Mouse (Mus musculus) hindbrain, embryonic 15.5 days (tissue): Measurements from ENCODE around the gene Fbxw9. TPM values are rescaled to one million over a fixed set of nuclear protein-coding genes. Genes with fewer than 3 reads are reported as not detected.
A peak's percentile ranks its signal among the peaks of the same experiment; 100 is the strongest.

Experiments
- ATAC-seq: fragments of 200-750 bp; cut with Nextera tagmentation; 2 replicates; pipeline ENCODE4 v1.8.0; 2017; ENCODE audit warnings: low read depth, moderate number of reproducible peaks, moderate TSS enrichment; ENCODE audit not compliant: low FRiP score
- H3K27ac ChIP-seq: fragments of 300-500 bp; sonication (generic); replicated peaks from 2 replicates; pipeline ENCODE4 v1.5.1; 2015; ENCODE audit warnings: mild to moderate bottlenecking, inconsistent platforms
- H3K27me3 ChIP-seq: fragments of 300-500 bp; sonication (generic); 2 replicates; pipeline ENCODE4 v1.6.1; 2015; ENCODE audit warnings: control low read depth, inconsistent platforms
- H3K36me3 ChIP-seq: fragments of 300-500 bp; sonication (generic); 2 replicates; pipeline ENCODE4 v1.6.1; 2015; ENCODE audit warnings: control low read depth, inconsistent platforms
- H3K4me1 ChIP-seq: fragments of 300-500 bp; sonication (generic); replicated peaks from 2 replicates; pipeline ENCODE4 v1.6.1; 2015; ENCODE audit warnings: control low read depth, inconsistent platforms
- H3K4me2 ChIP-seq: fragments of 300-500 bp; sonication (generic); 2 replicates; pipeline ENCODE4 v1.6.1; 2015; ENCODE audit warnings: moderate library complexity, mild to moderate bottlenecking, inconsistent platforms
- H3K4me3 ChIP-seq: fragments of 300-500 bp; sonication (generic); 2 replicates; pipeline ENCODE4 v1.5.1; 2015; ENCODE audit warnings: mild to moderate bottlenecking, inconsistent platforms
- H3K9ac ChIP-seq: fragments of 300-500 bp; sonication (generic); 2 replicates; pipeline ENCODE4 v1.6.1; 2015; ENCODE audit warnings: inconsistent platforms
- H3K9me3 ChIP-seq: fragments of 300-500 bp; sonication (generic); 2 replicates; pipeline ENCODE4 v1.6.1; 2016; ENCODE audit warnings: control low read depth, inconsistent platforms
- WGBS: fragments of 180-500 bp; shearing (Covaris S2); methylation state at CpG from one replicate; pipeline ENCODE4 v1.1.7; 2015; 5-methylcytosine and 5-hydroxymethylcytosine counted together
- polyA plus RNA-seq: library from polyadenylated mRNA; unstranded; fragments of >200 nt; fragmentation: Nextera tagmentation; extraction: Ambion mirVana; gene quantifications from 2 replicates; pipeline ENCODE4 v1.2.1, GENCODE M21; 2015

Fbxw9 gene
- polyA plus RNA-seq, 1 experiment from 2014 or later, result 76.1 TPM

GRCm38 (mm10) chr8:85027922-85028321 lies 31.9 kb upstream of the Fbxw9 start:
- WGBS, result 19% methylated on average over 2 of the region's 2 CpGs
- Histone ChIP-seq H3K27ac (no peak overlapping the region), H3K27me3 (no peaks in the 10 kb centered on the region), H3K4me1 (peaks cover 41% of the 10 kb centered on the region), H3K36me3 (peaks cover 41% of the 10 kb centered on the region), H3K4me3 (peak overlapping the region; percentile 98), H3K9ac (peak overlapping the region; percentile 99), H3K4me2 (peak overlapping the region; percentile 90), H3K9me3 (no peaks in the 10 kb centered on the region)
- ATAC-seq, result no peak

GRCm38 (mm10) chr8:85029271-85029670 lies 30.6 kb upstream of the Fbxw9 start:
- Histone ChIP-seq H3K4me1 (peaks cover 34% of the 10 kb centered on the region), H3K4me3 (peak overlapping the region; percentile 98; the same call in 1 of the 2 replicates), H3K27me3 (no peaks in the 10 kb centered on the region), H3K4me2 (peak overlapping the region; percentile 90; the same call in 1 of the 2 replicates), H3K9ac (no peak overlapping the region), H3K36me3 (peaks cover 35% of the 10 kb centered on the region), H3K9me3 (no peaks in the 10 kb centered on the region), H3K27ac (no peak overlapping the region)
- WGBS, result 92% methylated on average over 14 of the region's 14 CpGs
- no peak for ATAC-seq

GRCm38 (mm10) chr8:85032622-85033311 lies 27.1 kb upstream of the Fbxw9 start:
- H3K27ac ChIP-seq, result no peak overlapping the region
- no peak overlapping the region for H3K9ac ChIP-seq
- no peak overlapping the region for H3K4me3 ChIP-seq
- ATAC-seq, result no peak
- no peaks in the 10 kb centered on the region for H3K27me3 ChIP-seq
- H3K4me2 ChIP-seq, result no peak overlapping the region
- H3K9me3 ChIP-seq, result no peaks in the 10 kb centered on the region
- H3K36me3 ChIP-seq, result peaks cover 35% of the 10 kb centered on the region
- peaks cover 32% of the 10 kb centered on the region for H3K4me1 ChIP-seq
- WGBS, result 91% methylated on average over 4 of the region's 4 CpGs

- Histone ChIP-seq H3K9me3 (no peaks in the 10 kb centered on the region), H3K27ac (no peak overlapping the region), H3K9ac (no peak overlapping the region), H3K4me3 (no peak overlapping the region), H3K36me3 (peaks cover 35% of the 10 kb centered on the region), H3K27me3 (no peaks in the 10 kb centered on the region), H3K4me2 (no peak overlapping the region; the same call in 1 of the 2 replicates), H3K4me1 (peaks cover 32% of the 10 kb centered on the region)
- WGBS, result 52% methylated on average over 1 of the region's 1 CpGs
- no peak for ATAC-seq
Measured at GRCm38 (mm10) chr8:85033867-85034266, 26.0 kb upstream of the Fbxw9 start.

- ATAC-seq, result no peak
- 7% methylated on average over 13 of the region's 13 CpGs for WGBS
Measured at GRCm38 (mm10) chr8:85034764-85035163, 25.1 kb upstream of the Fbxw9 start.

GRCm38 (mm10) chr8:85035165-85035727 lies 24.6 kb upstream of the Fbxw9 start:
- H3K27me3 ChIP-seq, result no peaks in the 10 kb centered on the region
- peak overlapping the region; percentile 87 for H3K4me3 ChIP-seq
- H3K4me1 ChIP-seq, result peaks cover 33% of the 10 kb centered on the region
- H3K36me3 ChIP-seq, result peaks cover 28% of the 10 kb centered on the region
- ATAC-seq, result no peak
- H3K27ac ChIP-seq, result peak overlapping the region; percentile 99; the same call in 1 of the 2 replicates
- 6% methylated on average over 12 of the region's 12 CpGs for WGBS
- H3K9ac ChIP-seq, result peak overlapping the region; percentile 90
- no peaks in the 10 kb centered on the region for H3K9me3 ChIP-seq
- peak overlapping the region; percentile 94 for H3K4me2 ChIP-seq

More at GRCm38 (mm10) chr8:85034764-85035163, 25.1 kb upstream of the Fbxw9 start:
- H3K27me3 ChIP-seq, result no peaks in the 10 kb centered on the region
- H3K4me1 ChIP-seq, result peaks cover 33% of the 10 kb centered on the region
- peak overlapping the region; percentile 87 for H3K4me3 ChIP-seq
- peak overlapping the region; percentile 94 for H3K4me2 ChIP-seq
- no peak overlapping the region for H3K9ac ChIP-seq
- peaks cover 33% of the 10 kb centered on the region for H3K36me3 ChIP-seq
- no peaks in the 10 kb centered on the region for H3K9me3 ChIP-seq
- no peak overlapping the region for H3K27ac ChIP-seq

GRCm38 (mm10) chr8:85035728-85036310 lies 24.0 kb upstream of the Fbxw9 start:
- Histone ChIP-seq H3K27ac (peak overlapping the region; percentile 99), H3K27me3 (no peaks in the 10 kb centered on the region), H3K9me3 (no peaks in the 10 kb centered on the region), H3K4me2 (peak overlapping the region; percentile 94), H3K4me3 (peak overlapping the region; percentile 87), H3K9ac (peak overlapping the region; percentile 90), H3K36me3 (peaks cover 28% of the 10 kb centered on the region), H3K4me1 (peaks cover 36% of the 10 kb centered on the region)
- 1% methylated on average over 15 of the region's 15 CpGs for WGBS
- ATAC-seq, result no peak

- 0% methylated on average over 9 of the region's 9 CpGs for WGBS
- ATAC-seq, result peak; percentile 59
Measured at GRCm38 (mm10) chr8:85036381-85036717, 23.5 kb upstream of the Fbxw9 start.

GRCm38 (mm10) chr8:85036718-85037365 lies 23.0 kb upstream of the Fbxw9 start, which contains the start of gene Tnpo2:
TSS of gene Tnpo2 (plus strand) at chr8:85036915.
- Histone ChIP-seq H3K9ac (peak within 1 kb of the TSS; percentile 90), H3K4me2 (peak within 1 kb of the TSS; percentile 94), H3K9me3 (no peaks in the 10 kb centered on the region), H3K4me3 (peak within 1 kb of the TSS; percentile 87), H3K27me3 (no peaks in the 10 kb centered on the region), H3K27ac (peak within 1 kb of the TSS; percentile 99), H3K4me1 (peaks cover 37% of the 10 kb centered on the region), H3K36me3 (peaks cover 30% of the 10 kb centered on the region)
- WGBS, result under 1% methylated on average over 59 of the region's 59 CpGs
- peak; percentile 93 for ATAC-seq

More at GRCm38 (mm10) chr8:85036381-85036717, 23.5 kb upstream of the Fbxw9 start:
- Histone ChIP-seq H3K27me3 (no peaks in the 10 kb centered on the region), H3K9ac (peak overlapping the region; percentile 90), H3K4me1 (peaks cover 37% of the 10 kb centered on the region), H3K4me2 (peak overlapping the region; percentile 94), H3K9me3 (no peaks in the 10 kb centered on the region), H3K27ac (peak overlapping the region; percentile 99), H3K36me3 (peaks cover 30% of the 10 kb centered on the region), H3K4me3 (peak overlapping the region; percentile 87)

- peaks cover 37% of the 10 kb centered on the region for H3K4me1 ChIP-seq
- H3K27me3 ChIP-seq, result no peaks in the 10 kb centered on the region
- WGBS, result under 1% methylated on average over 14 of the region's 14 CpGs
- peak overlapping the region; percentile 99 for H3K27ac ChIP-seq
- peak; percentile 68 for ATAC-seq
- peak overlapping the region; percentile 87 for H3K4me3 ChIP-seq
- H3K4me2 ChIP-seq, result peak overlapping the region; percentile 94
- peak overlapping the region; percentile 90 for H3K9ac ChIP-seq
- no peaks in the 10 kb centered on the region for H3K9me3 ChIP-seq
- peaks cover 25% of the 10 kb centered on the region for H3K36me3 ChIP-seq
Measured at GRCm38 (mm10) chr8:85037366-85037680, 22.5 kb upstream of the Fbxw9 start.

GRCm38 (mm10) chr8:85037681-85038531 lies 21.9 kb upstream of the Fbxw9 start:
- Histone ChIP-seq H3K9ac (peak overlapping the region; percentile 90), H3K4me1 (peaks cover 37% of the 10 kb centered on the region), H3K27ac (peak overlapping the region; percentile 99), H3K9me3 (no peaks in the 10 kb centered on the region), H3K4me2 (peak overlapping the region; percentile 94), H3K27me3 (no peaks in the 10 kb centered on the region), H3K36me3 (peaks cover 19% of the 10 kb centered on the region), H3K4me3 (peak overlapping the region; percentile 87)
- ATAC-seq, result peak; percentile 17; the same call in 1 of the 2 replicates
- WGBS, result under 1% methylated on average over 54 of the region's 57 CpGs
